Mouse (Mus musculus) MEL (cell line): Measurements from ENCODE around the gene Ncoa6. TPM values are rescaled to one million over a fixed set of nuclear protein-coding genes. Genes with fewer than 3 reads are reported as not detected.

Experiments used
- DNase-seq: peaks from one replicate; pipeline ENCODE4 v3.0.0; 2011; ENCODE audit warnings: low read depth, low spot score
- H3K27ac ChIP-seq: 2 replicates; pipeline ENCODE4 v1.5.1; 2012; ENCODE audit warnings: low read depth, mild to moderate bottlenecking, control low read depth, low read length, moderate library complexity; ENCODE audit not compliant: control insufficient read depth
- H3K27me3 ChIP-seq, 2 experiments: fragments of 150-350 bp in 1 of 2; sonication (generic) in 1 of 2; 2 replicates each; pipeline ENCODE4 v1.6.1; 2012; ENCODE audit warnings: low read length in 2 of 2, mild to moderate bottlenecking in 2 of 2, improper control_type of control experiment in 1 of 2, moderate library complexity in 1 of 2; ENCODE audit not compliant: insufficient read depth in 2 of 2, control insufficient read depth in 1 of 2
- H3K36me3 ChIP-seq, 2 experiments: 2 replicates each; pipeline ENCODE4 v1.6.1; 2012 to 2014; ENCODE audit warnings: low read length in 2 of 2, improper control_type of control experiment in 1 of 2, inconsistent platforms in 1 of 2, mild to moderate bottlenecking in 1 of 2; ENCODE audit not compliant: insufficient read depth in 2 of 2, control insufficient read depth in 1 of 2
- H3K4me1 ChIP-seq, 2 experiments: fragments of 150-350 bp in 1 of 2; sonication (generic) in 1 of 2; 2 replicates each; pipeline ENCODE4 v1.6.1; 2012; ENCODE audit warnings: low read length in 2 of 2, improper control_type of control experiment in 1 of 2, mild to moderate bottlenecking in 1 of 2; ENCODE audit not compliant: insufficient read depth in 2 of 2, control insufficient read depth in 1 of 2
- H3K4me3 ChIP-seq, 2 experiments: fragments of 150-350 bp in 1 of 2; sonication (generic) in 1 of 2; 2 replicates each; pipeline ENCODE4 v1.5.1; 2012; ENCODE audit warnings: low read depth in 2 of 2, low read length in 2 of 2, mild to moderate bottlenecking in 2 of 2, moderate library complexity in 2 of 2, control low read depth in 1 of 2, improper control_type of control experiment in 1 of 2; ENCODE audit not compliant: control insufficient read depth in 1 of 2, insufficient read depth in 1 of 2
- H3K79me2 ChIP-seq: 2 replicates; pipeline ENCODE4 v1.6.1; 2012; ENCODE audit warnings: mild to moderate bottlenecking, low read length, moderate library complexity; ENCODE audit not compliant: control insufficient read depth, poor library complexity, insufficient read depth
- H3K9ac ChIP-seq: 2 replicates; pipeline ENCODE4 v1.6.1; 2012; ENCODE audit warnings: low read depth, mild to moderate bottlenecking, control low read depth, low read length, moderate library complexity; ENCODE audit not compliant: control insufficient read depth, poor library complexity, severe bottlenecking
- H3K9me3 ChIP-seq: fragments of 150-350 bp; sonication (generic); replicated peaks from 2 replicates; pipeline ENCODE4 v1.6.1; 2012; ENCODE audit warnings: mild to moderate bottlenecking, low read length, improper control_type of control experiment, moderate library complexity; ENCODE audit not compliant: insufficient read depth
- CHD1 ChIP-seq: IDR thresholded peaks from 2 replicates; pipeline ENCODE4 v1.6.1; 2012; ENCODE audit warnings: low read depth, mild to moderate bottlenecking, inconsistent platforms, low read length, improper control_type of control experiment
- CHD2 ChIP-seq: IDR thresholded peaks from 2 replicates; pipeline ENCODE4 v1.6.1; 2011; ENCODE audit warnings: low read length, improper control_type of control experiment
- CTCF ChIP-seq, 3 experiments: IDR thresholded peaks in 2 of 3; conservative IDR thresholded peaks in 1 of 3; 2 replicates each; pipeline ENCODE4 v1.5.1; 2011 to 2012; ENCODE audit warnings: low read length in 3 of 3, low read depth in 2 of 3, mild to moderate bottlenecking in 2 of 3, improper control_type of control experiment in 1 of 3, inconsistent platforms in 1 of 3, mixed read lengths in 1 of 3, moderate library complexity in 1 of 3; ENCODE audit not compliant: control insufficient read depth in 1 of 3, insufficient read depth in 1 of 3, poor library complexity in 1 of 3, severe bottlenecking in 1 of 3
- ELF1 ChIP-seq: IDR thresholded peaks from 2 replicates; pipeline ENCODE4 v1.6.1; 2014; ENCODE audit warnings: low read depth, mild to moderate bottlenecking, inconsistent platforms, low read length, improper control_type of control experiment, moderate library complexity
- EP300 ChIP-seq, 2 experiments: IDR thresholded peaks; 2 replicates each; pipeline ENCODE4 v1.6.1; 2011; ENCODE audit warnings: improper control_type of control experiment in 2 of 2, low read length in 2 of 2, low read depth in 1 of 2, mild to moderate bottlenecking in 1 of 2
- ETS1 ChIP-seq: IDR thresholded peaks from 2 replicates; pipeline ENCODE4 v1.6.1; 2012; ENCODE audit warnings: low read depth, mild to moderate bottlenecking, inconsistent platforms, low read length, improper control_type of control experiment, moderate library complexity
- GABPA ChIP-seq: IDR thresholded peaks from 2 replicates; pipeline ENCODE4 v1.6.1; 2012; ENCODE audit warnings: low read depth, mild to moderate bottlenecking, inconsistent platforms, low read length, improper control_type of control experiment, moderate library complexity
- HCFC1 ChIP-seq: IDR thresholded peaks from 2 replicates; pipeline ENCODE4 v1.6.1; 2012; ENCODE audit warnings: low read depth, mild to moderate bottlenecking, inconsistent platforms, low read length, improper control_type of control experiment, moderate library complexity
- JUND ChIP-seq: IDR thresholded peaks from 2 replicates; pipeline ENCODE4 v1.6.1; 2011; ENCODE audit warnings: low read depth, mild to moderate bottlenecking, improper control_type of control experiment, low read length
- MAFK ChIP-seq: IDR thresholded peaks from 2 replicates; pipeline ENCODE4 v1.6.1; 2011; ENCODE audit warnings: low read depth, mild to moderate bottlenecking, low read length, improper control_type of control experiment, borderline replicate concordance
- MXI1 ChIP-seq: IDR thresholded peaks from 2 replicates; pipeline ENCODE4 v1.6.1; 2011; ENCODE audit warnings: mild to moderate bottlenecking, low read depth, low read length, improper control_type of control experiment
- MYB ChIP-seq: IDR thresholded peaks from 2 replicates; pipeline ENCODE4 v1.6.1; 2011; ENCODE audit warnings: mild to moderate bottlenecking, low read depth, low read length, improper control_type of control experiment
- MYC ChIP-seq: IDR thresholded peaks from 2 replicates; pipeline ENCODE4 v1.6.1; 2011; ENCODE audit warnings: low read depth, mild to moderate bottlenecking, low read length, improper control_type of control experiment, moderate library complexity
- POLR2AphosphoS2 ChIP-seq: IDR thresholded peaks from 2 replicates; pipeline ENCODE4 v1.6.1; 2011; ENCODE audit warnings: low read length, improper control_type of control experiment
- POLR2AphosphoS5 ChIP-seq: IDR thresholded peaks from 2 replicates; pipeline ENCODE4 v1.6.1; 2012; ENCODE audit warnings: low read depth, borderline replicate concordance, mild to moderate bottlenecking, inconsistent platforms, low read length, moderate library complexity, mixed read lengths
- RAD21 ChIP-seq: IDR thresholded peaks from 2 replicates; pipeline ENCODE4 v1.6.1; 2011; ENCODE audit warnings: mild to moderate bottlenecking, low read depth, low read length, improper control_type of control experiment
- RCOR1 ChIP-seq: IDR thresholded peaks from 2 replicates; pipeline ENCODE4 v1.6.1; 2012; ENCODE audit warnings: low read depth, mild to moderate bottlenecking, inconsistent platforms, low read length, improper control_type of control experiment
- SMC3 ChIP-seq: IDR thresholded peaks from 2 replicates; pipeline ENCODE4 v1.6.1; 2011; ENCODE audit warnings: low read depth, low read length, improper control_type of control experiment
- UBTF ChIP-seq: IDR thresholded peaks from 2 replicates; pipeline ENCODE4 v1.6.1; 2012; ENCODE audit warnings: low read depth, mild to moderate bottlenecking, inconsistent platforms, low read length, improper control_type of control experiment, moderate library complexity, borderline replicate concordance; ENCODE audit not compliant: insufficient read depth
- USF1 ChIP-seq: IDR thresholded peaks from 2 replicates; pipeline ENCODE4 v1.6.1; 2014; ENCODE audit warnings: low read depth, mild to moderate bottlenecking, inconsistent platforms, low read length, improper control_type of control experiment, moderate library complexity
- ZKSCAN1 ChIP-seq: IDR thresholded peaks from 2 replicates; pipeline ENCODE4 v1.6.1; 2012; ENCODE audit warnings: low read depth, mild to moderate bottlenecking, inconsistent platforms, low read length, improper control_type of control experiment, moderate library complexity
- ZMIZ1 ChIP-seq: IDR thresholded peaks from 2 replicates; pipeline ENCODE4 v1.6.1; 2012; ENCODE audit warnings: low read depth, mild to moderate bottlenecking, inconsistent platforms, low read length, improper control_type of control experiment, moderate library complexity
- polyA plus RNA-seq, 2 experiments: library from polyadenylated mRNA; stranded (reverse) in 1 of 2; unstranded in 1 of 2; fragments of >175 nt in 1 of 2; fragments of >200 nt in 1 of 2; gene quantifications; 2 replicates each; pipeline versions ENCODE4 v1.2.1 to v1.2.4; 2012; ENCODE audit warnings: low replicate concordance in 2 of 2, low read depth in 1 of 2; ENCODE audit not compliant: insufficient read length in 2 of 2, insufficient read depth in 1 of 2, missing spikeins in 1 of 2
- total RNA-seq: library from RNA; depleted of rRNA; stranded (reverse); fragments of 300-350 nt; gene quantifications from 2 replicates; pipeline ENCODE4 v1.2.3, GENCODE M21; 2012

The Ncoa6 gene
- total and polyA plus RNA-seq, 3 experiments: 4.0 to 29.7 TPM; not detected in 1

DNA sequence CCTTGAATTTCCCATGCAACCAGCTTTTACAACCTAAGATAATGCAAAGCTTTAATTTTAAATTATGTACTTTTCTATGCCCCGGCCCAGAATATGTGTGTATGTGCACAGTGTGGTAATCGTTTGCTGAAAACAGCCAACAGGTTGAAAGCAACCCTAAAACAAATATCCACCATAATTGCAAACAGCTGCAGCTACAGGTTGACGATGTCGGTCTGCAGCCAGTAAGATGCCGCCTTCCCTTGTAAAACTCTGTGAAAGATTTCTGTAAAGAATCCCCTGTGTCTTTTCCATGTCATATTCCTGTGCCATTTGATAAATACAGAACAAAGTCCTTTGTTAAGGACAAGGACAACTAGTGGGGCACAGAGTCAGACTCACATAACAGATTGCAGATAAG, 79.1 kb downstream of the Ncoa6 start:
- Histone ChIP-seq H3K27me3 (no peaks in the 10 kb centered on the region), H3K4me3 (no peak overlapping the region), H3K9me3 (no peaks in the 10 kb centered on the region), H3K27ac (no peak overlapping the region), H3K36me3 (peaks cover 7 to 12% of the 10 kb centered on the region in 2 experiments), H3K9ac (no peak overlapping the region), H3K4me1 (peaks cover 0 to 2% of the 10 kb centered on the region in 2 experiments; a peak in 2 of 4 replicates), H3K79me2 (no peaks in the 10 kb centered on the region)
- no peak for DNase-seq
- no peak for TF ChIP-seq USF1

DNA sequence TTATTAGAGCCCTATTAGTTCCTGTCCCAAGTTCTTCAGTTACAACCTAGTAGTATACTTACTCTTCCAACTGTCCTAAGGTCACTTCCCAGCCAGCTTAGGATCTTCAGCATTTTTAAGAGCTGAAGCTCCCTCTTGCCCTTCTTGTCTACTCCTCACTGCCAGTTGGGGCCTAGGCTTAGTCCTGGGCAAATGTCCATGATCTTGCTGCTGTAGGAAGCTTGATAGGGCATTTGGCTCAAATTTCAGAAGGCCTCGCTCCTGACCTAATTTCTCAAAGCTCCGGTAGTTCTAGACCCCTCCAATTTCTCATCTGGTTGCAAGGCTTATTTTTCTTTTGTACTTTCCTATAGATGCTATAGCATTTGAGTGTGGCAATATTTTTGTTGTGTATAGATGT, 85.1 kb downstream of the Ncoa6 start:
- Histone ChIP-seq H3K9ac (no peak overlapping the region), H3K27ac (no peak overlapping the region), H3K4me1 (no peaks in the 10 kb centered on the region), H3K9me3 (no peaks in the 10 kb centered on the region), H3K36me3 (peaks cover 0 to 5% of the 10 kb centered on the region in 2 experiments; a peak in 2 of 4 replicates), H3K79me2 (no peaks in the 10 kb centered on the region), H3K27me3 (no peaks in the 10 kb centered on the region), H3K4me3 (no peak overlapping the region)
- no peak for TF ChIP-seq GABPA
- TF ChIP-seq USF1: no peak
- TF ChIP-seq CHD2: no peak
- no peak for TF ChIP-seq MXI1
- no peak for TF ChIP-seq ZKSCAN1
- no peak for TF ChIP-seq MYB
- TF ChIP-seq UBTF: no peak
- no peak for TF ChIP-seq POLR2AphosphoS2
- no peak for TF ChIP-seq MYC
- no peak for TF ChIP-seq CTCF (IDR thresholded peaks at IDR 0.05 in 2 of 3, conservative IDR thresholded peaks at IDR 0.05 in 1 of 3; ENCODE audit: control insufficient read depth in 1 of 3, insufficient read depth in 1 of 3, low read depth in 2 of 3, low read length in 3 of 3, poor library complexity in 1 of 3, severe bottlenecking in 1 of 3)
- TF ChIP-seq ZMIZ1: no peak
- TF ChIP-seq POLR2AphosphoS5: no peak
- no peak for TF ChIP-seq ELF1
- TF ChIP-seq HCFC1: no peak
- DNase-seq: no peak

DNA sequence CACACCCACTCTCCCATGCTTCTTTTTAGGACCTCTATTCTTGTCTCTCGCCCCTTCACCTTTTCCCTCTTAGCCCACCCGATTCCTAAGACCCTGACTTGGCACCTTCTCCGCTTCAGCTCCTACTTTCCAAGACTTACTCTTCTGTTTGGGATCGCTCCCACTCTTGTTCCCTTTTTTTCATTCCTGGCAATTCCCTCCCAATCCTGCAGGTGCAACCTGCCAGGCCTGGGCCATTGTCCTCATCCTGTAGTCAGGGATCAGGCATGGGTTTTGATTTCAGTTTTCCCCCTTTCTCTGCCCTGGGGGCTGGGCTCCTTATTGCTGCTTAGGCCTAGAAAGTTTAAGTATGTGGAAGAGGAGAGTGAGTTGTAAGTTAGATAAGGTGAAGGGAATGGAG, 86.6 kb downstream of the Ncoa6 start:
- H3K36me3 ChIP-seq: peaks cover 3 to 4% of the 10 kb centered on the region in 2 experiments; a peak in 3 of 4 replicates
- H3K27ac ChIP-seq: no peak overlapping the region
- no peak for DNase-seq
- H3K9ac ChIP-seq: no peak overlapping the region
- TF ChIP-seq RAD21 (no peak), JUND (no peak), CTCF (IDR thresholded peaks at IDR 0.05 in 2 of 3, conservative IDR thresholded peaks at IDR 0.05 in 1 of 3; ENCODE audit: control insufficient read depth in 1 of 3, insufficient read depth in 1 of 3, low read depth in 2 of 3, low read length in 3 of 3, poor library complexity in 1 of 3, severe bottlenecking in 1 of 3) (no peak), SMC3 (no peak), MAFK (no peak), EP300 (IDR thresholded peaks at IDR 0.05; ENCODE audit: low read depth in 1 of 2, low read length in 2 of 2) (no peak), CHD1 (no peak), RCOR1 (no peak), ETS1 (no peak)
- H3K4me1 ChIP-seq: peaks cover 0 to 7% of the 10 kb centered on the region in 2 experiments; a peak in 2 of 4 replicates
- H3K4me3 ChIP-seq: no peak overlapping the region
- no peaks in the 10 kb centered on the region for H3K27me3 ChIP-seq
- no peaks in the 10 kb centered on the region for H3K9me3 ChIP-seq
- H3K79me2 ChIP-seq: no peaks in the 10 kb centered on the region
